Mouse (Mus musculus): ENCODE measurements around the gene Gm21900.
"Not testable (repeated sequence)": the region's sequence is repeated elsewhere in the genome, so short reads cannot be mapped to it uniquely, and the experiment has no call there.

Gm21900 gene

GRCm38 (mm10) chrY:10616061-10616460 is at the start of gene Gm21900:
Gene Gm21900, plus strand, starts transcription at chrY:10616361.
- DNase-seq (ENCODE audit: low spot score): not testable (repeated sequence)

- peak; percentile 39 for DNase-seq (ENCODE audit: low spot score)
Measured at GRCm38 (mm10) chrY:10643516-10643915, 27.4 kb downstream of the Gm21900 start.
